In the genomic region with DNA sequence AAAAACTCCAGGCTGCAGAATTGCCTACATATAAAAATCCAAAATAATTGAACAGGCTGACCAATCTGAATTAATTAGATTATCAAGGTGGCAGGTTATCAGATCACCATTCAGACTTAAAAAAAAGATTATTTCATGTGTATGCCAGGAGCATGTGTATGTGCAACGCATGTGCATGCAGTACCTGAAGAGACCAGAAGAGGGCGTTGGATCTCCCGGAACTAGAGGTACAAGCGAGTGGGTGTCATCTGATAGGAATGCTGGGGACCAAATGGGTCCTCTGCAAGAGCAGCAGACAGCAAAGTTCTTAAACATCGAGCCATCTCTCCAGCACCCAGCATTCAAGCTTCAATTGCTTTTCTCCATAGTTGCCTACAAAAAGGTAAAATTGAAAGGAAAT, we compare ENCODE assay signal across 11 mouse cellular contexts.
DNase-seq lines count a peak whose midpoint lies in the region; ATAC-seq and TF ChIP-seq lines count a peak whose summit lies in the region.
"Had no signal": no experiment of that assay in that cellular context is flagged by ENCODE, and none has a peak within 500 bp of the region (broad histone marks: within the 10 kb centered on the region; RNA-seq: fewer than 3 reads in every experiment).

No protein-coding gene starts in this region.

- intact Hi-C loops in gastrocnemius, adult 2 months (cut with DNase I), result no loop called here

- no peak overlapping the region for H3K4me2 ChIP-seq in midbrain, postnatal 0 days (ENCODE audit: low read depth, low read length, poor library complexity, severe bottlenecking)
- no peak overlapping the region for H3K4me2 ChIP-seq in midbrain, embryonic 13.5 days (replicated peaks)

- H3K27me3 ChIP-seq in midbrain, postnatal 0 days (ENCODE audit: insufficient read depth, low read length), result no peaks in the 10 kb centered on the region
- peaks cover 16% of the 10 kb centered on the region for H3K27me3 ChIP-seq in midbrain, embryonic 13.5 days
- H3K27me3 ChIP-seq in Patski, result no peaks in the 10 kb centered on the region

- 63% methylated on average over 5 of the region's 5 CpGs for WGBS in midbrain, postnatal 0 days
- WGBS in midbrain, embryonic 13.5 days, result 57% methylated on average over 5 of the region's 5 CpGs
- 45% methylated on average over 5 of the region's 5 CpGs for WGBS in lung, adult 2 months

- no peak overlapping the region for H3K27ac ChIP-seq in gastrocnemius, adult 2 months
- no peak overlapping the region for H3K27ac ChIP-seq in midbrain, postnatal 0 days (ENCODE audit: low read depth, low read length)
- H3K27ac ChIP-seq in midbrain, embryonic 13.5 days, result no peak overlapping the region

- POLR2A ChIA-PET in Patski (lab: Charles Lee), result no interaction called here

- CTCF ChIA-PET in Patski (lab: Charles Lee), result interaction anchor here (1.2 kb wide), 1 partner anchor 15 kb away, joined by 3 read pairs; no protein-coding TSS in a partner anchor

- no peak overlapping the region for H3K9ac ChIP-seq in midbrain, postnatal 0 days (replicated peaks; ENCODE audit: low read length, poor library complexity, severe bottlenecking)
- H3K9ac ChIP-seq in midbrain, embryonic 13.5 days (replicated peaks), result no peak overlapping the region

- peak; percentile 27 for TF ChIP-seq CTCF in gastrocnemius, adult 2 months (IDR thresholded peaks at IDR 0.05)
- peak; percentile 66 for TF ChIP-seq CTCF in midbrain, postnatal 0 days (IDR thresholded peaks at IDR 0.05)
- TF ChIP-seq CTCF in Patski (IDR thresholded peaks at IDR 0.05), result peak; percentile 54
- no peak for TF ChIP-seq CTCF in lung, adult 2 months (IDR thresholded peaks at IDR 0.05; ENCODE audit: insufficient read depth, low read length)

- TF ChIP-seq POLR2A in lung, adult 2 months (IDR thresholded peaks at IDR 0.05; ENCODE audit: borderline replicate concordance, extremely low read depth, low read depth, low read length), result no peak

- ATAC-seq in midbrain, postnatal 0 days (ENCODE audit: low FRiP score), result no peak
- no peak for ATAC-seq in midbrain, embryonic 13.5 days
- ATAC-seq in Patski, result no peak
- ATAC-seq: inflammation-experienced regulatory T-cells, adult 6 months had no signal

- H3K4me1 ChIP-seq in midbrain, postnatal 0 days (ENCODE audit: insufficient read depth, low read length), result no peaks in the 10 kb centered on the region
- no peaks in the 10 kb centered on the region for H3K4me1 ChIP-seq in midbrain, embryonic 13.5 days (replicated peaks)
- H3K4me1 ChIP-seq in lung, adult 2 months (ENCODE audit: control insufficient read depth, insufficient read depth, low read length), result no peaks in the 10 kb centered on the region

- H3K9me3 ChIP-seq in midbrain, postnatal 0 days (ENCODE audit: low read length), result no peaks in the 10 kb centered on the region
- no peaks in the 10 kb centered on the region for H3K9me3 ChIP-seq in midbrain, embryonic 13.5 days

- no peak overlapping the region for H3K4me3 ChIP-seq in gastrocnemius, adult 2 months
- no peak overlapping the region for H3K4me3 ChIP-seq in midbrain, postnatal 0 days (ENCODE audit: low read depth, low read length)
- H3K4me3 ChIP-seq in midbrain, embryonic 13.5 days (replicated peaks), result no peak overlapping the region
- H3K4me3 ChIP-seq in lung, adult 2 months (replicated peaks; ENCODE audit: extremely low read depth, low read depth, low read length), result no peak overlapping the region

- in situ Hi-C loops in Patski (cut with MboI; ENCODE audit: low pct_unique_long_range_greater_than_20kb), result loop anchor here (5.0 kb wide), 1 partner anchor 180 kb away; no protein-coding TSS in a partner anchor

- DNase-seq in gastrocnemius, adult 2 months, result no peak
- no peak for DNase-seq in gastrocnemius, adult 8-10 months (ENCODE audit: low spot score in 2 of 2)
- DNase-seq in midbrain, postnatal 0 days (ENCODE audit: low spot score), result no peak
- no peak for DNase-seq in Patski (ENCODE audit: low read depth, low spot score)
- DNase-seq in testis, postnatal 14 days (ENCODE audit: low spot score), result peak; percentile 60
- no peak for DNase-seq in lung, adult 2 months
- no peak for DNase-seq in thymus, postnatal 10 days (ENCODE audit: low spot score in 2 of 2)
- DNase-seq: adrenal gland, adult 8-10 months; heart, postnatal 10 days had no signal

- no peaks in the 10 kb centered on the region for H3K36me3 ChIP-seq in midbrain, postnatal 0 days (ENCODE audit: insufficient read depth, low read length)
- no peaks in the 10 kb centered on the region for H3K36me3 ChIP-seq in midbrain, embryonic 13.5 days
